Mouse (Mus musculus) frontal cortex, adult 2 months (tissue): ENCODE results near the gene E030030I06Rik. TPM values are rescaled to one million over a fixed set of nuclear protein-coding genes. Genes with fewer than 3 reads are reported as not detected.
"Not testable (repeated sequence)": the region's sequence is repeated elsewhere in the genome, so short reads cannot be mapped to it uniquely, and the experiment has no call there.

Experiments
- DNase-seq, 2 experiments: peaks; one replicate each; pipeline ENCODE4 v3.0.0; 2022; ENCODE audit warnings: low spot score in 1 of 2; ENCODE audit errors: extremely low spot score in 1 of 2
- polyA plus RNA-seq: library from polyadenylated mRNA; depleted of rRNA; stranded (reverse); fragments of >200 nt; gene quantifications from 2 replicates; pipeline ENCODE4 v1.2.3, GENCODE M21; 2012; rRNA removed

E030030I06Rik gene
- polyA plus RNA-seq, 1 experiment: 0.36 TPM

GRCm38 (mm10) chr10:22153147-22153690 lies 4.1 kb upstream of the E030030I06Rik start:
- DNase-seq: not testable (repeated sequence)

DNA sequence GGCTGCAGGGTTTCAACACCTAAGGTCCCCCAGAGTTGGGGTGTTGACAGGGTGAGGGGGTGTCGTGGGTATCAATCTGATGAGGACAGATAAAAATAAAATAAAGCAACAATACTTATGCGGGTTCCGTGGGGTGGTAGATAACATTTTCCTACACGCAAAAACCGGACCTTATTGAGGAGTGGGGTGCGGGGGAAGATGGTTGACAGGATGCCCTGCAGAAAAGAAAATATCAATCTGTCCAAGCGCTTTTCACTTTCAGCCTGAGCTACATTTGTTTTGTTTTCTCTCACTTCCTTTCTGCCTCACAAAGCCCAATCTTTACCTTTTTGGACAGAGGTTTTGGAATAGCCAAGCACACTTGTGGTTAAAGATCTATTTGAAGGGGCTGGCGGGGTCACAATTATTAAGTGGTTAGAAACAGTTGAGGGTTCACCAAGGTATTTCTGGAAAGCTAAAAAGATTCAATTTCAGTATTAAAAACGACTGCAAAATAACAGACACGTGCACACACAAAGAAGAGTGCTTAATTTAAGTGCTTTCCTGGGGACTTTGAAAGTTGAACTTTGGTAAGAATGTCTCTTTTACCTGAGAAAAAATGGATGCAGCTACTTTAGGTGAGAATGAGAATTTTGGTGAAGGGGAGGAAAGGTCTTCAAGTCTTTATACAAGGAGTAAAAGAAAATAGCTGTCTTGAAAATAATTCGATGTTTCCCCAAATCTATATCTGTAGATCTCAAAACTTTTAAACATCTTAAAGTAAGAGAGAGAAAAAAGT lies 3.0 kb upstream of the E030030I06Rik start:
- not testable (repeated sequence) for DNase-seq

DNA sequence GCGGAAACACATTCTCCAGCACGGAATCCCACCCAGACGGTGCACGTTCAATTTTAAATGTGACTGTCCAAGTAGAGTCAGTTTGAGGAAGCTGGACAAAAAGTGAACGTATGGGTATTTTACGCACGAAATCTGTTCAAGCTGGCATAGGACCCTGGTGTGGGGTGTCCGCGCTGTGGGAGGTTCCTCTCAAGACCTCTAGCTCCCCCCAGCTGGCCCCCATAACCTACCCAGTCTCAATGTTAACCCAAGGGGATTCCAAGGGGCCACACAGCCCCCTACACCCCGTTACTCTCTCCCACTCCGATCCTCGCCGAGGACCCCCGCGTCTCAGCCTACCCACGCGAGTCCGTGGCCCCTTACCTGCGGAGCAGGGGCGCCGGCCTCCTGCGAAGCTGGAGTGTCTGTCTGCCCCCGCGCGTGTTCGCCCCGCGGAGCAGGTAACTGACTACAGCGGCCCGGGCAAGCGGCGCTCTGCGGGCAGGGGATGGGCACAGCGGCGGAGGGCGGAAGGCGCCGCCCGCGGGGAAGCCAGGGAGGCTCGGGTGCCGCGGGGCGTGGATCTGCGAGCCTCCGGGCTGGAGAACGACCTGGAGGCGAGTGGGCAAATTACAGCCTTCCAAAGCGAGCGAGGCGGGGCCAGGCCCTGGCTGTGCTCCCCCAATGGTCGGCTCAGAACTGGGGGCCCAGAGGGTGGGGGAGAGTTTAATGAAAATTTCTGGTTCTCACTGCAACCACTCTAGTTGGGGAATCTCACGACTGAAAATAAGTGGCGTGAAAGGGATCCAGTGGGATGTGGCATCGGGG lies 2.2 kb upstream of the E030030I06Rik start:
- DNase-seq: not testable (repeated sequence)

- DNase-seq: no peak
These were observed 1.5 kb upstream of the E030030I06Rik start for GRCm38 (mm10) chr10:22150593-22150992.

DNA sequence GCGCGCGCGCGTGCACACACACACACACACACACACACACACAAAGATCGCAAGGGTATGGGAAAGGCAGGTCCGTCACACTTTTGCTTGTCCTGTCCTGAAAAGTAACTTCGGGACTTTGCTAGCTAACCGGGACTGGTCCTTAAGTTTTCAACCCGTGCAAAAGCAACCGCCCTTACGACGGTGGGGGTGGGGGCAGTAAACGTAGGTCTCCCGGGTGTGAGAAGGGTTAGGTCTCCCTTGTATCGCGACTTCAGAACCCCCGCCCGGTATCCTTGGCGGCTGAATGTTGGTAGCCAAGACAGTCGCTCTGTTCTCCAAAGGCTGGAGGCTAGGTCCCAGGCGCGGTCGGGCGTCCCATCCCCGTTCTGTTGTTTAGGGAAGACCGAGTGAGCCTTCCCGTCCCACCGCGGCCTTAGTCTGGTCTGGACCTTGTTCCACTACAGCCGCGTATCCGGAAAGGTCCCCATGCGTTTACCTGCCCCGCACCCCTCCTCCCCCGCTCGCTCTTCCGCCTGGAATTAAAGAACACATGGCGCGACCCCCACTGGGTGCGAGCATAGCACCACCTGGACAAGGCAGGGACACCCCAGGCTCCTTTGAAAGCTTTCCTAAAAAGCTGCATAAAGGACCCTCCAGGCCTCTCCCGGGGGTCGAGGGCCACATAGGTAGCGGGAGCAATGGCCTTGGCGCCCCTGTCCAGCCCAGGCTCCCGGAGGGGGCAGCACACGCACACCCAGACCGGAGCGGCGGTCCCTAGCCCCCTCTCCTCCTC lies 808 bp upstream of the E030030I06Rik start:
- no peak for DNase-seq

- DNase-seq: no peak
These were observed 513 bp downstream of the E030030I06Rik start for GRCm38 (mm10) chr10:22148441-22149072.

DNA sequence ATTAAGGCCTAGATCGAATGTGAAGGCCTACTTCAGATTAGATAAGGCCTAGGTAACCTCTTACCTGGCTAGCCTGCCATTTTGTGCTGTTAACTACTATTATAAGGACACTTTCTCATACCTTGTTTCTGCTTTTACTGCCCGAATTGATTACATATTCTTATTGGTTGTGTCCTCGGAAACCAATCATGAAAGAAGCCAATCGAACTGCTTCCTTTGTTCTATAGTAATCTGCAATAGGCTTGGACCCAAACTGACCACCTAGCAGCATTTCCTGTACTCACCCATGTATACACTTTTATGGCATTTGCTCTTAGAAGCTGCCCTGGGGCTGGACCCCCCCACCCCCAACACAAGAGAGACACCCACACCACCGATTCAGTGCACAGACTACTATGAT lies 6.1 kb downstream of the E030030I06Rik start:
- DNase-seq: no peak

DNA sequence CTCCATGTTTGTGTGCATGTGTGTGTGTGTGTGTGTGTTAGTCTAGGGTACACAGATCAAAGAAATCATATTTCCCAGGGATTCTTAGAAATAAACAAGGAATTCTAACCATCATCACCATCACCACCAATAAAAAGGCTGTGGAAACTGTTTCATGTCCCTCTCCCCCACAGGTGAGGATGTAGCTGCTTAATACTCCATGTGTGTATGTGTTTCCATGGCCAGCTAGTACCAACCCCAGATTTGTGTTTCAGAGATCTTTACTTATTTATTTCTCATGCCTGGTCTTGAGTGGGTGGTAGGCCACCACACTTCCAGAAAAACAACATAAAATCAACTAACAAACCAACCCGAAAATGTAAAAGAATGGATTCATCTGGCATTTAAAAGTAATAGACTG lies 6.9 kb downstream of the E030030I06Rik start:
- not testable (repeated sequence) for DNase-seq

- peak; percentile 26 to 76 for DNase-seq
These were observed 8.3 kb downstream of the E030030I06Rik start for GRCm38 (mm10) chr10:22140665-22141280.

GRCm38 (mm10) chr10:22074531-22074930 lies 74.5 kb downstream of the E030030I06Rik start:
- DNase-seq: no peak

DNA sequence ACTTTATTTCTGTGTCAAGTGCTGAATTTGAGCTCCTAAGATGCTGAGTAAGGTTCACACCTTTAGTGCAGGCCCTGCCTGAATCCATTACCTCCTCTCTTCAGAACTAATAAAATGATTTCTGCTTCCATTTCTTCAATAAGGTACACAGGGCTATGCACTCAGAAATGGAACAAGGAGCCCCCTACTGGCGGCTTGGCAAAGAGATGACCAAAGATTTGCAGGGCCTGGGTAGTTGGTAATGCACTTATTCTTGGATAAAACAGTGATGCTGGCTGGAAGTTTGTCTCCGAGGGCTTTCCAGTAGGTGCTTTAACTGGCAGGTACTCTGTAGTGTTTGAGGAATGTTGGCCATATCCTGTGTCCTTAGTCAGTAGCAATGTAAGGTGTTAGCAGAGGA lies 76.3 kb downstream of the E030030I06Rik start:
- no peak for DNase-seq

- DNase-seq: no peak
These were observed 78.5 kb downstream of the E030030I06Rik start for GRCm38 (mm10) chr10:22070576-22070975.

GRCm38 (mm10) chr10:22070168-22070567 lies 78.9 kb downstream of the E030030I06Rik start:
- DNase-seq: no peak

- not testable (repeated sequence) for DNase-seq
These were observed 81.1 kb downstream of the E030030I06Rik start, which contains the start of gene 4930444G20Rik for GRCm38 (mm10) chr10:22067979-22068378. 4930444G20Rik (minus strand) TSS chr10:22068079.

Other genes starting within 250 kb of the E030030I06Rik start
- not detected in 2 replicates for gene 4930444G20Rik, start 81.2 kb downstream of the E030030I06Rik start, polyA plus RNA-seq
- not detected in 2 replicates for gene Raet1e, start 9.3 kb upstream of the E030030I06Rik start, polyA plus RNA-seq
- 0.22 and 0.50 TPM in 2 replicates for gene H60b, start 9.3 kb upstream of the E030030I06Rik start, polyA plus RNA-seq
- gene Raet1d, start 211.3 kb upstream of the E030030I06Rik start, polyA plus RNA-seq: 0.13 and 0.16 TPM in 2 replicates